Mouse (Mus musculus) frontal cortex, adult 2 months (tissue): ENCODE measurements around the gene Rab11b. TPM values are rescaled to one million over a fixed set of nuclear protein-coding genes. Genes with fewer than 3 reads are reported as not detected.

Experiments used
- DNase-seq, 2 experiments: peaks; one replicate each; pipeline ENCODE4 v3.0.0; 2022; ENCODE audit warnings: low spot score in 1 of 2; ENCODE audit errors: extremely low spot score in 1 of 2
- polyA plus RNA-seq: library from polyadenylated mRNA; depleted of rRNA; stranded (reverse); fragments of >200 nt; gene quantifications from 2 replicates; pipeline ENCODE4 v1.2.3, GENCODE M21; 2012; rRNA removed

The Rab11b gene
- polyA plus RNA-seq = 461 and 466 TPM in 2 replicates

GRCm38 (mm10) chr17:33760255-33761165, at the start of gene Rab11b:
TSS of gene Rab11b (minus strand) at chr17:33760530.
- DNase-seq = peak; percentile 100

- no peak for DNase-seq
These were observed 47.9 kb upstream of the Rab11b start for GRCm38 (mm10) chr17:33808192-33808591.

- no peak for DNase-seq
These were observed 47.0 kb upstream of the Rab11b start for GRCm38 (mm10) chr17:33807181-33807888.

GRCm38 (mm10) chr17:33804745-33805144, 44.4 kb upstream of the Rab11b start:
- no peak for DNase-seq

- DNase-seq = no peak
These were observed 43.9 kb upstream of the Rab11b start for GRCm38 (mm10) chr17:33804205-33804604.

GRCm38 (mm10) chr17:33802221-33802620, 41.9 kb upstream of the Rab11b start:
- DNase-seq = no peak

- no peak for DNase-seq
These were observed 38.9 kb upstream of the Rab11b start for GRCm38 (mm10) chr17:33799277-33799676.

GRCm38 (mm10) chr17:33798306-33798705, 38.0 kb upstream of the Rab11b start:
- peak in 1 of 2 experiments; percentile 36 for DNase-seq

- DNase-seq = no peak
These were observed 28.4 kb upstream of the Rab11b start for GRCm38 (mm10) chr17:33788732-33789131.

GRCm38 (mm10) chr17:33786375-33786774, 26.0 kb upstream of the Rab11b start:
- DNase-seq = peak; percentile 10 to 42

GRCm38 (mm10) chr17:33784939-33785338, 24.6 kb upstream of the Rab11b start:
- DNase-seq = no peak

- peak; percentile 36 to 71 for DNase-seq
These were observed 23.1 kb upstream of the Rab11b start for GRCm38 (mm10) chr17:33783408-33783807.

GRCm38 (mm10) chr17:33782067-33782466, 21.7 kb upstream of the Rab11b start:
- DNase-seq = no peak

GRCm38 (mm10) chr17:33781124-33781977, 21.0 kb upstream of the Rab11b start, which contains the start of gene Angptl4:
TSS of gene Angptl4 (minus strand) at chr17:33781830.
- peak in 1 of 2 experiments; percentile 56 for DNase-seq

GRCm38 (mm10) chr17:33780431-33780830, 20.1 kb upstream of the Rab11b start:
- DNase-seq = no peak

- no peak for DNase-seq
These were observed 19.6 kb upstream of the Rab11b start for GRCm38 (mm10) chr17:33779967-33780295.

GRCm38 (mm10) chr17:33779271-33779966, 19.1 kb upstream of the Rab11b start:
- DNase-seq = peak; percentile 81 to 87

GRCm38 (mm10) chr17:33775287-33775686, 15.0 kb upstream of the Rab11b start:
- DNase-seq = no peak

- DNase-seq = no peak
These were observed 14.3 kb upstream of the Rab11b start for GRCm38 (mm10) chr17:33774573-33775155.
